Mouse (Mus musculus): ENCODE data around the gene Gm36864. TPM values are rescaled to one million over a fixed set of nuclear protein-coding genes. Genes with fewer than 3 reads are reported as not detected.
"Not testable (repeated sequence)": the region's sequence is repeated elsewhere in the genome, so short reads cannot be mapped to it uniquely, and the experiment has no call there.

The Gm36864 gene
- polyA plus RNA-seq, 1 experiment from 2014 or later: not detected

- no peak overlapping the region for H3K9ac ChIP-seq
- H3K36me3 ChIP-seq (replicated peaks): no peaks in the 10 kb centered on the region
- no peaks in the 10 kb centered on the region for H3K27me3 ChIP-seq
- H3K4me3 ChIP-seq (replicated peaks): no peak overlapping the region
- WGBS (ENCODE audit: insufficient replicate concordance): 28% methylated on average over 1 of the region's 1 CpGs
- H3K27ac ChIP-seq (replicated peaks): no peak overlapping the region
- peak; percentile 51; the same call in 1 of the 2 replicates for ATAC-seq (ENCODE audit: insufficient read depth)
- H3K4me2 ChIP-seq: no peak overlapping the region
- H3K4me1 ChIP-seq (replicated peaks): peaks cover 10% of the 10 kb centered on the region
- H3K9me3 ChIP-seq (replicated peaks): no peaks in the 10 kb centered on the region
These were observed 4.7 kb downstream of the Gm36864 start for GRCm38 (mm10) chr7:44240712-44241111.

DNA sequence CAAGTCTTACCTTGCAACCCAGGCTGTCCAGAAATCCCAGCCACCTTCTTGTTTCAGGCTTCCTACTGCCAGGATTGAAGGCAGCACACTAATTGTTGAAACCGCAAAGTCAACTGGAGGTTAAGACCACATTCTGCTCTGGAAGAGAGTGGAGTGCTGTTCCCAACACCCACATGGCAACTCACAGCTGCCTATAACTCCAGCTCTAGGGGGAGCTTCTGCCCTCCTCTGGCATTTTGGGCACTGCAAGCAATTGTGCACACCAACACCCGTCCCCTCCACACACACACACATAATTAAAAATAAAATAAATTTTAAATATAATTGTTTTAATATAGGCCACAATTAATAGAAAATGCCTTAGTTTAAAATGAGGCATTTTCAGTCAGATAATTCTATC, 5.2 kb downstream of the Gm36864 start:
- no peak overlapping the region for H3K4me2 ChIP-seq
- no peaks in the 10 kb centered on the region for H3K27me3 ChIP-seq
- H3K27ac ChIP-seq (replicated peaks): no peak overlapping the region
- WGBS (ENCODE audit: insufficient replicate concordance): 54% methylated on average over 2 of the region's 2 CpGs
- no peak for ATAC-seq (ENCODE audit: insufficient read depth)
- H3K36me3 ChIP-seq (replicated peaks): no peaks in the 10 kb centered on the region
- no peaks in the 10 kb centered on the region for H3K9me3 ChIP-seq (replicated peaks)
- peaks cover 15% of the 10 kb centered on the region for H3K4me1 ChIP-seq (replicated peaks)
- H3K4me3 ChIP-seq (replicated peaks): no peak overlapping the region
- H3K9ac ChIP-seq: no peak overlapping the region

GRCm38 (mm10) chr7:44244080-44244479, 8.1 kb downstream of the Gm36864 start:
- H3K27me3 ChIP-seq: no peaks in the 10 kb centered on the region
- H3K9ac ChIP-seq: no peak overlapping the region
- H3K4me2 ChIP-seq: no peak overlapping the region
- no peak for ATAC-seq (ENCODE audit: insufficient read depth)
- 42% methylated on average over 1 of the region's 1 CpGs for WGBS (ENCODE audit: insufficient replicate concordance)
- peaks cover 12% of the 10 kb centered on the region for H3K36me3 ChIP-seq (replicated peaks)
- no peak overlapping the region for H3K4me3 ChIP-seq (replicated peaks)
- peaks cover 36% of the 10 kb centered on the region for H3K4me1 ChIP-seq (replicated peaks)
- H3K27ac ChIP-seq (replicated peaks): no peak overlapping the region
- no peaks in the 10 kb centered on the region for H3K9me3 ChIP-seq (replicated peaks)

DNA sequence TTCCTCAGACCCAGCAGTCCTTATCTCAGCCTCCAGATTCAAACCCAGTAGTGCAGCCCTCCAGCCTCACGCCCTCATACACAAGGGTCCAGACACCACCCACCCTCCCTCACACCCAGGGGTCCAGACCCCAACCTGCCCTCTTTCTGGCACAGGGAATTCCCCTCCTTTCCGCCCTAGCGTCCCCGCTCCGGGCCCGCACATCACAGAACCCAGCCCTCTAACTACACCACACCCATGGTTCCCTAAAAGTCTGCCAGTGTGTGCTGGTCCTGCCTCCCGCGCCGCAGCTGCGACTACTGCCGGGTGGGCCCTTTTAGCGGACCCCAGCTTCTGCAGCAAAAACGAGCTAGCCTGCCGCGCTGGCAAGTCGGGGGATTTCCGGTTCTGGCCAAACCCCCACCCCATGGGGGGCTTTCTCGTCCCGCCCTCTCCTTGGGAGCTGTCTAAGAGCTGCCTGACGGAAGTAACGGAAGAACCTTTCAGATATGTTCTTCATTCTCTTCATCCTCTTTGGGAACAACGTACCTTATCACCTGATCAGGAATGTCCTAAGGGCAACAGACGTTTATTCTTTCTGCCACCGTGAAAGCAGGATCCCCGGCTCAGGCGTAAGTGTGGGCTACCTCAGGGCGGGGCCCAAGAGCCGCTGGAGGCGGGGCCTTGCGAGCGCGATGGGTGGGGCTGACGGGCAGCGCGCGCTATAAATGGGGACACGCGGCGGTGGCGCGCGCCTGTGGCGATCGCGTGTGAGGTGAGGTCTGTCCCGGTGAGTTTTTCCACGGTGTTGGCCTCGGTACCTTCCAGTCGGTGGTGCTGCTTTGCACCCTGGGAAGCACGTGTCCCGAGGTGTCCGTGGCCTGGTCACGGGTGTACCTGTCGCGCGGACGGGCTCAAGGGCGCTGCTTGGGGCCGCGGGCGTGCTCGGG, 10.3 kb downstream of the Gm36864 start, which contains the start of the genes 1700028J19Rik and 2410002F23Rik:
Gene 1700028J19Rik, minus strand, starts transcription at position 641 of the 929 bp plus-strand sequence.
Gene 2410002F23Rik, plus strand, starts transcription at position 668 of the 929 bp plus-strand sequence.
- WGBS (ENCODE audit: insufficient replicate concordance): under 1% methylated on average over 62 of the region's 62 CpGs
- ATAC-seq (ENCODE audit: insufficient read depth): peak; percentile 89
- H3K4me3 ChIP-seq (replicated peaks): peak within 1 kb of the TSS; percentile 95

DNA sequence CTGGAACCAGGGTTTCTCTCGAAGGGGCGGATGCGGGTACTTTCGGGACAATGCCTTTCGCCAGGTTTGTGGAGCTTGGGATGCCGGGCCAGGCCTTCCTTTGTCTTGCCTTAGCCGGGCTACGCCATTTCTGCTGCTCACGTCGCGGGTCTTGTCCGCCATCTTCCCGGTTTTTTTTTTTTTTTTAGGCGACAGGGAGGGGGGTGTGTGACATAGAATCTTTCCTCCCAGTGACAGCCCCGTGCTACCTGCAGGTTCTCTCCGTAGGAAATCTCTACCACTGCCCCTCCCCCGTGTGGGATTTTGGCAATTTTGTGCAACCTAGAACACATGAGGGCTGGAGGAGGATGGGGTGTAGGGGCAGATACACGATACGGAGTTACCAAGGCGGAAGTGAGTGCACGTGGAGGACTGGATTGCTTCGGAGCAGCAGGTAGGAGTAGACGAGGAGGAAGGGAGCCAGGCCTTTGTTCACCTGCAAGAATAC, 11.1 kb downstream of the Gm36864 start:
- H3K27ac ChIP-seq (replicated peaks): peak overlapping the region; percentile 89
- H3K9ac ChIP-seq: peak overlapping the region; percentile 88
- no peaks in the 10 kb centered on the region for H3K9me3 ChIP-seq (replicated peaks)
- peaks cover 38% of the 10 kb centered on the region for H3K4me1 ChIP-seq (replicated peaks)
- no peaks in the 10 kb centered on the region for H3K27me3 ChIP-seq
- peaks cover 38% of the 10 kb centered on the region for H3K36me3 ChIP-seq (replicated peaks)
- WGBS (ENCODE audit: insufficient replicate concordance): under 1% methylated on average over 23 of the region's 23 CpGs
- peak overlapping the region; percentile 91 for H3K4me2 ChIP-seq
- peak overlapping the region; percentile 95 for H3K4me3 ChIP-seq (replicated peaks)
- ATAC-seq (ENCODE audit: insufficient read depth): peak; percentile 13; the same call in 1 of the 2 replicates

More for the DNA sequence above, 10.3 kb downstream of the Gm36864 start, which contains the start of the genes 1700028J19Rik and 2410002F23Rik:
- Histone ChIP-seq H3K4me2 (peak within 1 kb of the TSS; percentile 91), H3K27me3 (no peaks in the 10 kb centered on the region), H3K9ac (peak within 1 kb of the TSS; percentile 88), H3K9me3 (replicated peaks) (no peaks in the 10 kb centered on the region), H3K27ac (replicated peaks) (peak within 1 kb of the TSS; percentile 89), H3K36me3 (replicated peaks) (peaks cover 35% of the 10 kb centered on the region), H3K4me1 (replicated peaks) (peaks cover 38% of the 10 kb centered on the region)

DNA sequence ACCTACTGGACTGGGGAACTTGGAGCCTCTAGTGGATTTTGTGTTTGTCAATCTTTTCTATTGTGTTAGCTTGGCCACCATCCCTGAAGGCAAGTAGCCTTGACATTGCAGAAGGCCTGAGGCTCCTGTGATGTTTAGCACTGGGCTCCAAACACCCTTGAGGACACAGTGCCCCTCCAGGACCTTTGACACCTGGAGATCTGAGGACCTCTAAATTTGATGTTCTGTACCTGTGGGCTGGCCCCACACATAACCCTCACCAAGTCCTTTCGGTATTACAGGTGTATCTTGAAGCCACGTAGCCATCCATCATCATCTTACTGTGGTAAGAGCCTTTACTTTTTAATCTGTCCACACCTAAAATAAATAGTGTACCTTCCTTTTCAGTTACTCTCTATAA, 12.0 kb downstream of the Gm36864 start:
- peaks cover 38% of the 10 kb centered on the region for H3K4me1 ChIP-seq (replicated peaks)
- peak overlapping the region; percentile 95 for H3K4me3 ChIP-seq (replicated peaks)
- H3K27me3 ChIP-seq: no peaks in the 10 kb centered on the region
- H3K36me3 ChIP-seq (replicated peaks): peaks cover 47% of the 10 kb centered on the region
- WGBS (ENCODE audit: insufficient replicate concordance): 73% methylated on average over 2 of the region's 2 CpGs
- H3K27ac ChIP-seq (replicated peaks): no peak overlapping the region
- no peaks in the 10 kb centered on the region for H3K9me3 ChIP-seq (replicated peaks)
- no peak for ATAC-seq (ENCODE audit: insufficient read depth)
- peak overlapping the region; percentile 91 for H3K4me2 ChIP-seq
- H3K9ac ChIP-seq: peak overlapping the region; percentile 39; the same call in 1 of the 2 replicates

DNA sequence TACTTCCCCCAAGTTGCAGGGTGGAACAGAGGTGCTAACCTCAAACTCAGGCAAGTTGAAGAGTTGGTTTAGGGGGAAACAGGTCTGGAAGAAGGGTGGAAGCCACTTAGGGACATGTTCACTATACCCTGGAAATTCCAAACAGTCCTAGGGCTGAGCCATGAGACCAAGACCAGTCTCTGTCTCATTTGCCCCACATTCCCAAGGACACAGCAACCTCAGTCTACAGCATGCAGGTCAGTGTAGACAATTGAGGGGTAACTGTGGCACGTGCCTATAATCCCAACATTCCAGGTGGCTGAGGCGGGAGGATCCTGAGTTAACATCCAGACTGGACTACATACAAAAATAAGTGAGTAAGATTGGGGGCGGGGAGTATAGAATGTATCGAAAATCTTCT, 13.3 kb downstream of the Gm36864 start:
- WGBS (ENCODE audit: insufficient replicate concordance): 79% methylated on average over 4 of the region's 4 CpGs
- no peak for ATAC-seq (ENCODE audit: insufficient read depth)
- Histone ChIP-seq H3K36me3 (replicated peaks) (peaks cover 51% of the 10 kb centered on the region), H3K27me3 (no peaks in the 10 kb centered on the region), H3K9ac (no peak overlapping the region), H3K4me2 (no peak overlapping the region), H3K9me3 (replicated peaks) (no peaks in the 10 kb centered on the region), H3K4me3 (replicated peaks) (no peak overlapping the region), H3K4me1 (replicated peaks) (peaks cover 38% of the 10 kb centered on the region), H3K27ac (replicated peaks) (no peak overlapping the region)

- H3K4me3 ChIP-seq (replicated peaks); H3K9me3 ChIP-seq (replicated peaks); H3K9ac ChIP-seq; H3K27me3 ChIP-seq; H3K4me2 ChIP-seq; H3K27ac ChIP-seq (replicated peaks); ATAC-seq (ENCODE audit: insufficient read depth): not testable (repeated sequence)
- 77% methylated on average over 17 of the region's 17 CpGs for WGBS (ENCODE audit: insufficient replicate concordance)
- H3K4me1 ChIP-seq (replicated peaks): peaks cover 28% of the 10 kb centered on the region
- H3K36me3 ChIP-seq (replicated peaks): peaks cover 51% of the 10 kb centered on the region
These were observed 14.8 kb downstream of the Gm36864 start for GRCm38 (mm10) chr7:44250732-44251275.

- no peak overlapping the region for H3K9ac ChIP-seq
- no peak overlapping the region for H3K4me2 ChIP-seq
- no peak overlapping the region for H3K4me3 ChIP-seq (replicated peaks)
- H3K4me1 ChIP-seq (replicated peaks): peaks cover 10% of the 10 kb centered on the region
- no peak for ATAC-seq (ENCODE audit: insufficient read depth)
- WGBS (ENCODE audit: insufficient replicate concordance): 59% methylated on average over 15 of the region's 15 CpGs
- H3K36me3 ChIP-seq (replicated peaks): peaks cover 48% of the 10 kb centered on the region
- H3K27me3 ChIP-seq: no peaks in the 10 kb centered on the region
- no peaks in the 10 kb centered on the region for H3K9me3 ChIP-seq (replicated peaks)
- no peak overlapping the region for H3K27ac ChIP-seq (replicated peaks)
These were observed 17.1 kb downstream of the Gm36864 start for GRCm38 (mm10) chr7:44253023-44253616.

GRCm38 (mm10) chr7:44254930-44255329, 19.0 kb downstream of the Gm36864 start:
- ATAC-seq (ENCODE audit: insufficient read depth): no peak
- Histone ChIP-seq H3K9ac (no peak overlapping the region), H3K27ac (replicated peaks) (no peak overlapping the region), H3K9me3 (replicated peaks) (no peaks in the 10 kb centered on the region), H3K27me3 (no peaks in the 10 kb centered on the region), H3K4me3 (replicated peaks) (no peak overlapping the region), H3K4me1 (replicated peaks) (no peaks in the 10 kb centered on the region), H3K36me3 (replicated peaks) (peaks cover 30% of the 10 kb centered on the region), H3K4me2 (no peak overlapping the region)
- WGBS (ENCODE audit: insufficient replicate concordance): 63% methylated on average over 6 of the region's 6 CpGs

DNA sequence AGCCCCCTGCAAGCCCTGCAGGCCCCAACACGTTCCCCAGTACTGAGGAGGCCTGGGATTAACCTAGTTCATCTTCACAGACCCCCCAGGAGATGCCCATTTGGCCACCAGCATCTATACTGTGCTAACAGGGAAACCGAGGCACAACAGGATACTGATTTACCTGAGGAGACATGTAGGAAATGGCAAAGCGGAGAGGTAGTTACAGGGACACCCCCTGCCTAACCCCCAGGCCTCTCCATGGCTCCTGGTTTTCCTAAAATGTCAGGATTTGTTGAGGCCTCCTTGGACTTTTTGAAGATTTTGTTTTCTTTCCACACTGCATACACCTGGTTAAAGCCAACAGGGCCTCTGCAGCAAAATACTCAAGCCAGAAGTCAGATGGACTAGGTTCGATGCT, 21.3 kb downstream of the Gm36864 start, which contains the start of gene Acp4:
Gene Acp4, minus strand, starts transcription at position 101 of the 400 bp plus-strand sequence.
- no peak within 1 kb of the TSS for H3K4me2 ChIP-seq
- H3K4me3 ChIP-seq (replicated peaks): no peak within 1 kb of the TSS
- H3K9ac ChIP-seq: no peak within 1 kb of the TSS
- H3K9me3 ChIP-seq (replicated peaks): no peaks in the 10 kb centered on the region
- no peaks in the 10 kb centered on the region for H3K4me1 ChIP-seq (replicated peaks)
- no peak for ATAC-seq (ENCODE audit: insufficient read depth)
- no peak within 1 kb of the TSS for H3K27ac ChIP-seq (replicated peaks)
- peaks cover 18% of the 10 kb centered on the region for H3K27me3 ChIP-seq
- 58% methylated on average over 4 of the region's 4 CpGs for WGBS (ENCODE audit: insufficient replicate concordance)
- H3K36me3 ChIP-seq (replicated peaks): peaks cover 11% of the 10 kb centered on the region
